Mouse (Mus musculus) megakaryocyte, embryonic 14.5 days (primary cell): ENCODE measurements at regions not wholly inside any gene's neighbourhood (a gene's known extent, or its start where the extent isn't known, plus 50 kb on each side); places are given as distances from the start of the nearest gene placed in this dataset.
"Not testable (repeated sequence)": the region's sequence is repeated elsewhere in the genome, so short reads cannot be mapped to it uniquely, and the experiment has no call there.

Source experiments
- H3K27me3 ChIP-seq: replicated peaks from 2 replicates; pipeline ENCODE3; 2012; ENCODE audit warnings: inconsistent platforms
- H3K36me3 ChIP-seq: replicated peaks from 2 replicates; pipeline ENCODE3; 2012; ENCODE audit warnings: low read length, inconsistent platforms, mixed read lengths
- H3K4me1 ChIP-seq: 2 replicates; pipeline ENCODE4 v1.6.1; 2012; ENCODE audit warnings: inconsistent platforms
- H3K4me3 ChIP-seq: replicated peaks from 2 replicates; pipeline ENCODE3; 2012; ENCODE audit warnings: moderate library complexity, mild to moderate bottlenecking, inconsistent platforms
- H3K9me3 ChIP-seq: 2 replicates; pipeline ENCODE4 v1.6.1; 2012; ENCODE audit warnings: inconsistent platforms
- FLI1 ChIP-seq: IDR thresholded peaks from 2 replicates; pipeline ENCODE4 v1.6.1; 2012; ENCODE audit warnings: low read length, inconsistent platforms, mixed read lengths
- GATA1 ChIP-seq: IDR thresholded peaks from 3 replicates; pipeline ENCODE4 v1.6.1; 2012; ENCODE audit warnings: mixed read lengths, low read length, inconsistent platforms, borderline replicate concordance

DNA sequence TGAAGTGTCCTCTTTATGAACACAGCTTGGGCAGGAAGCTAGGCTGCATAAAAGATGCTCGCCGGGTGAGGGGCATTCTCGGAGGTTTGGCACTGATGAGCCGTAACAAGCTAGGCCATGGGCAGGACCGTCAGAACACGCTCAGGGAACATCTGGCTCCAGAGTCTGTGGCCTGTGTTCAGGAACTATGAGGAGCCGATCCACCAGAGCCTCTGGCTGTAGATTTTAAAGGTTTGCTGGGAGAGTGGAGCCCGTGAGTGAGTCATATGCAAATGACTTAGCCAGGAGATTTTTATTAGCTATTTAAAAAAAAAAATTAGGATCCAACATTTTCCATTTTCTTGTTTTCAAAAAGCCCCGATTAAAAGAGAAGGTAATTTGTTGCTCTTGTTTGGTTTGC lies 126.4 kb downstream of the Katnal1 start:
- no peaks in the 10 kb centered on the region for H3K36me3 ChIP-seq
- peaks cover 30% of the 10 kb centered on the region for H3K27me3 ChIP-seq
- TF ChIP-seq FLI1: no peak
- TF ChIP-seq GATA1: no peak
- no peaks in the 10 kb centered on the region for H3K4me1 ChIP-seq
- no peak overlapping the region for H3K4me3 ChIP-seq
- peaks cover 10% of the 10 kb centered on the region for H3K9me3 ChIP-seq

DNA sequence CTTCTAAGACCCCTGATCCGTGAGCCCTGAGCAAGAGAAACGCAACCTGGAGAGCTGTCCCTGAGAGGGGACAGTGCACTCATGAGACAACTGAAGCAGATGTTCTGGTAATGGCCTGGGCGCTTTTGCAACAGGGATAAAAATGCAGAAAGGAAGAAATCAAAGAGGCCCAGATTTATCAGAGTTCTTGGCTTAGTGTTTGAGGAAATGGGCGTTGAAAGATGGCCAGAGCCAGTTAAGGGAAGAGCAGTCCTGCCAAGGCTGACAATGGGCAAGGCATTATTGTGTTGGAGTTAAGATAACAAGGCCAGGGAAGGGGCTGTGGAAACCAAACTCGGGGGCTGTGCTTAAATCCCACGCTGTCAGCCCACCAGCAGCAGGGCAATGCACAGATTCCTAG lies 130.6 kb downstream of the Katnal1 start:
- no peak for TF ChIP-seq GATA1
- TF ChIP-seq FLI1: no peak
- Histone ChIP-seq H3K27me3 (peaks cover 49% of the 10 kb centered on the region), H3K9me3 (no peaks in the 10 kb centered on the region), H3K36me3 (no peaks in the 10 kb centered on the region), H3K4me3 (no peak overlapping the region), H3K4me1 (no peaks in the 10 kb centered on the region)

DNA sequence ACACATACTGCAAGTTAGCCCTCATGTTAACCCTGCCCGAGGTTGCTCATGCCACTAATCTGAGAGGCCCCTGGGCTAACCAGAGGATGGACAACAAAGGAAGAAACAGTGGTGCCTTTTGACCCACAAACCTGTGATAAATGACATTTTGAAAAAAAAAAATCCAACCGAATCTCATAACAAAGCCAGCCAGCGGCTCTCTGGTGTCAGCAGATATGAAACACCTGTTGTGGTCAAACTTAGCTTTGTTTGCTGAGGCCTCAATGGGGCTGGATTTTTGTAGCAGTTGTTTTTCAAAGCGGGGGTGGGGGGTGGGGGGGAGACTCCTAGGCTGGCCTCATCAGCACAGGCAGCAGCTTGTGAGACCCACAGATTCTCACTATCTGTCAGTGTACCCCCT lies 133.0 kb downstream of the Katnal1 start:
- TF ChIP-seq FLI1: no peak
- TF ChIP-seq GATA1: no peak

DNA sequence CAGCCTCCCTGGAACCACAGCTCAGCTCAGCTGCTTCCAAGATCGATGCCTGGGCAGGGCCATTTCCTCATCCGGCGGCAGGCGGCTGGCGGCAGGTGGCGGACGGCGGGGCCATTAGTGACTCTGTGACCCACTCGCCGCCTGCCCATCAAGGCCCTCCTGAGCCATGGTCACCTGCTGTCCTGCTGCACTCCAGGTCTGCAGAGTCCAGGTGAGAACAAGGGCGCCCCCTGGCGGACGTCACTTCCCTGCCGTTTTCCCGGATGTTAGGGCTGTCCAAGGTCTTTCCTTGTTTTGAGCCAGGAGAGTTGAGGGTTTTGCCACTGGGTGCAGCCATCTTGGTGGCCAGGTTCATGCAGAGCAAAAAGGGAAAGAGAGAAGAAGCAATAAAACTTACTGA lies 134.7 kb downstream of the Katnal1 start:
- H3K27me3 ChIP-seq: peaks cover 60% of the 10 kb centered on the region
- H3K9me3 ChIP-seq: no peaks in the 10 kb centered on the region
- H3K36me3 ChIP-seq: no peaks in the 10 kb centered on the region
- no peak for TF ChIP-seq FLI1
- no peak for TF ChIP-seq GATA1
- H3K4me3 ChIP-seq: no peak overlapping the region
- no peaks in the 10 kb centered on the region for H3K4me1 ChIP-seq

More for the DNA sequence above, 133.0 kb downstream of the Katnal1 start:
- Histone ChIP-seq H3K27me3 (peaks cover 56% of the 10 kb centered on the region), H3K9me3 (no peaks in the 10 kb centered on the region), H3K4me3 (no peak overlapping the region), H3K36me3 (no peaks in the 10 kb centered on the region), H3K4me1 (no peaks in the 10 kb centered on the region)

DNA sequence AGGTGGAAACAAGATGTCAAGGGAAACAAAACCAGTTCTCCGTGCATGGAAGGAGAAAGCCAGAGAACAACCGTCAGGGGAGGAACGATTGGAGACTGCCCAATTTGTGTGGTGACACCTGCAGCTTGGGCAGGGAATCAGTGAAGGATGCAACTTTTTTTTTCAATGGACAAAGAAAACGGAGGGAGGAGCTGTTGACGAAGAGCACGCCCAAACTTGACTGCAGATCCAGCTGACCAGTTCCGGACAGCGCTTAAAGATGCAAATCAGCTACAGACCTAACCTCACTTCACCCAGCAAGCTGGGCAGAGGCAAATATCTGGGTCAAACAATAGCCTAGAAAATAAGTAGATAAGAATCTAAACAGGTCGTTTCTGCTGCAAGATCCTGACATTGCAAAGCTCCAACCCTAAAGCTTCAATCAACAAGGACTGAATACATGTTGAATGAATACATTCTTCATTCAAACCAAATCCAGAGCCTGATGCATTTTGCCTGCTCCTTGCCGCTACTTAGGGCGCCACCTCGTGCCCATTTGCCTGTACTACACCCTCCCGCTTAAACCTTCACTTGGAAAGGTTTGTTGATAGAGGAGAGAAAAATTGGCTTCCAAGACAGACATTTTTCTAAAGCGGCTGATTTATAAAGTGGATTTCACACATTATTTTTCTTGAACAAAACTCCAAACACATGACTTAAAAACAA lies 136.2 kb downstream of the Katnal1 start:
- Histone ChIP-seq H3K9me3 (no peaks in the 10 kb centered on the region), H3K4me1 (no peaks in the 10 kb centered on the region), H3K27me3 (peaks cover 52% of the 10 kb centered on the region), H3K36me3 (no peaks in the 10 kb centered on the region), H3K4me3 (no peak overlapping the region)
- TF ChIP-seq FLI1 (no peak), GATA1 (no peak)

DNA sequence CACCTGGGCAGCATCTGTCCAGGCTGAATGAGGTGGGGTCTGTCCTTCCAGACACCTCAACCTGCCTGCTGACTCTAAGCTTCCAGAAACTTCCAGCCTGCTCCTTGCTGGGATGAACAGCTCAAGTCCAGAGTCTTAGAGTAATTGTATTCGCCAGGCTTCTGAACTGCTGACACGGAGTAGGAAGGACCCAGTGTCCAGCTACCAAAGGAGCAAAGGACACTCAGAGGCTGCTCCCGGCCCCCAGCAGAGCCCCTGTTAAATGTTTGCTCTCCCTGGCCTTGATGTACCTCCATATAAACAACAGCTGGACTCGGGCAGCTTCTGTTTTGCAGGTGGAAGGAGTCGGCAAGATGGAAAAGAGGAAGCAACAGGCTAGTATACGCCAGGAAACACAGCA lies 137.5 kb downstream of the Katnal1 start:
- H3K4me3 ChIP-seq: no peak overlapping the region
- no peaks in the 10 kb centered on the region for H3K9me3 ChIP-seq
- peaks cover 39% of the 10 kb centered on the region for H3K27me3 ChIP-seq
- TF ChIP-seq FLI1 (no peak), GATA1 (no peak)
- H3K36me3 ChIP-seq: no peaks in the 10 kb centered on the region
- no peaks in the 10 kb centered on the region for H3K4me1 ChIP-seq

DNA sequence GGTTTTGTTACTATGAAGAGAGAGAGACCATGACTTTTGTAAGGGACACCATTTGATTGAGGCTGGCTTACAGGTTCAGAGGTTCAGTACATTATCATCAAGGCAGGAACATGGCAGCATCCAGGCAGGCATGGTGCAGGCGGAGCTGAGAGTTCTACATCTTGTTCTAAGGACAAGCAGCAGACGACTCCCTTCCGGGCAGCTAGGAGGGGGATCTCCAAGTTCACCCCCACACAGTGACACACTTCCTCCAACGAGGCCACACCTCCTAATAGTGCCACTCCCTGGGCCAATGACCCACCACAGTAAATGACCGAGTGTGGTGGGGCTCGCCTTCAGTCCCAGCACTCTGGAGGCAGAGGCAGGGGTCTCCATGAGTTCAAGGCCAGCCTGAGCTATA lies 138.8 kb downstream of the Katnal1 start:
- H3K9me3 ChIP-seq, H3K4me1 ChIP-seq, H3K4me3 ChIP-seq, H3K36me3 ChIP-seq: not testable (repeated sequence)
- H3K27me3 ChIP-seq: peaks cover 29% of the 10 kb centered on the region

DNA sequence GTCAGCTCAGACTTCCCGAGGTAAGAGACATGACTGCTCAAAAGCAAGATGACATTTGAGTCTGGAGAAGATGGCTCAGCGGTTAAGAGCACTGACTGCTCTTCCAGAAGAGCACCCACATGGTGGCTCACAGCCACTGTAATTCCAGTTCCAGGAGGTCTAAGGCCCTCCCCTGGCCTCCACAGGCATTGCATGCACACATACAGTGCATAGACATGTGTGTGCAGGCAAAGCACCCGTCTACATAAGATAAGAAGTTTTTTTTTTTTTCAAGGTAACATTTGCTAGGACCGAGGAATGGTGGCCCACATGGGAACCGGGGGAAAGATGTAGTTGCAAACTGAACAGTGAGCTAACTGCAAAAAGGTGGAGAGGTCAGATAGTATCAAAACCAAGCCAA lies 139.3 kb downstream of the Katnal1 start:
- H3K36me3 ChIP-seq: no peaks in the 10 kb centered on the region
- H3K27me3 ChIP-seq: peaks cover 25% of the 10 kb centered on the region
- H3K4me3 ChIP-seq: no peak overlapping the region
- no peak for TF ChIP-seq GATA1
- no peak for TF ChIP-seq FLI1
- H3K4me1 ChIP-seq: no peaks in the 10 kb centered on the region
- no peaks in the 10 kb centered on the region for H3K9me3 ChIP-seq

DNA sequence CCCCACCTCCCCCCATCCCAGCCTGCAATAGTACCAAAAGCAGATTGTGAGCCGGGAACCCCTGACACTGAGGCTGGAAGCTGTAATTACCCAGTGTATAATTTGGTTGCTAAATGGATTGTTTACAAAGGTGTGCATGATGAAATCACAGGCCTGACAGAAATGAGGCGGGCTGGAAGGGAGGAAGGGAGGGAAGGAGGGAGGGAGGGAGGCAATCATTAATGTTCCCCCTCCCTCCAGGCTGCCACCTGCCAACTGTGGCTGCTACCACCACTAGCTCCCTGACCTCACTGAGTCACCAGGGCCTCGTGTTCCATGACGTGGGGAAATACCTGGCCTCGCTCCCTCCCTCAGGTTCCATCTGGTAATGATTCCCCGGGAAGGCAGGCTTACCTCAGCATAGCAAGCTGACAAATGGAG lies 140.0 kb downstream of the Katnal1 start:
- peaks cover 19% of the 10 kb centered on the region for H3K27me3 ChIP-seq
- H3K36me3 ChIP-seq: no peaks in the 10 kb centered on the region
- TF ChIP-seq FLI1 (no peak), GATA1 (no peak)
- no peak overlapping the region for H3K4me3 ChIP-seq
- no peaks in the 10 kb centered on the region for H3K4me1 ChIP-seq
- H3K9me3 ChIP-seq: no peaks in the 10 kb centered on the region

DNA sequence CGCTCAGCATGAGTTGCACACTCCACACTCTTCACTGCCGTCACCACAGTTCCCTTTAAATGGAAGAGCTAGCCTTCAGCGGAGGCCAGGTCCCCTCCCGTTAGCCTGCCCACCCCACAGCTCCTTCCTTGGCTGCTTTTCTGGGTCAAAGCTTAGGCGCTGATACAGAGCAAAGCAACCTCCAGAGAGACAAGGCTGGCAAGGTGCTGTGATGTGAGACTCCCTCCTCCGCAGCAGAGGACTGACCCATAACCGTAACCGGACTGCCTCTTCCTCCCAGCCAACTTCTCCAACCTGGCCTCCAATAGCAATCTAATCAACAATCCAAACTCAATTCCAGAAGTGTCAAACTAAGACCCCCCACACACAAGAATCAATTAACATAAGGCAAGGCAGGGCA lies 140.4 kb downstream of the Katnal1 start:
- H3K4me3 ChIP-seq: no peak overlapping the region
- H3K9me3 ChIP-seq: no peaks in the 10 kb centered on the region
- H3K36me3 ChIP-seq: no peaks in the 10 kb centered on the region
- no peak for TF ChIP-seq FLI1
- no peaks in the 10 kb centered on the region for H3K4me1 ChIP-seq
- H3K27me3 ChIP-seq: peaks cover 19% of the 10 kb centered on the region

DNA sequence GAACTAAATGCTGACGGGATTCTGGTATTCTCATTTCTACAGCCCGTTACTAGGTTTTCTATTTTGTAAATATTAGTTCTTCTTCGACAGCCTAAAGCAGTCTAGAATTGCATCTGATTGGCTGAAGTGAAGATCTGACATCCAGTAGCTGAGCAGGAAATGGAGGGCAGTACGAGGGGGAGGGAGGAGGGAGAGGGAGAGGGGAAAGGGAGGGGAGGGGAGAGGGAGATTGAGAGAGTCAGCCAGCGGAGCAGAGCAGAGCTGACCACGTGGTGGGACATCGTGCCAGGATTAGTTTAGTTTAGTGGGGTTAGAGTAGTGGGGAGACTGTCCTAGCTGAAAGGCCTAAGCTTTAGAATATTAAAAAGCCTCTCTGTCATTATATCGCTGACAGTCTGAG lies 141.8 kb downstream of the Katnal1 start:
- no peaks in the 10 kb centered on the region for H3K9me3 ChIP-seq
- H3K36me3 ChIP-seq: no peaks in the 10 kb centered on the region
- no peak overlapping the region for H3K4me3 ChIP-seq
- TF ChIP-seq GATA1: no peak
- TF ChIP-seq FLI1: no peak
- no peaks in the 10 kb centered on the region for H3K4me1 ChIP-seq
- peaks cover 13% of the 10 kb centered on the region for H3K27me3 ChIP-seq

DNA sequence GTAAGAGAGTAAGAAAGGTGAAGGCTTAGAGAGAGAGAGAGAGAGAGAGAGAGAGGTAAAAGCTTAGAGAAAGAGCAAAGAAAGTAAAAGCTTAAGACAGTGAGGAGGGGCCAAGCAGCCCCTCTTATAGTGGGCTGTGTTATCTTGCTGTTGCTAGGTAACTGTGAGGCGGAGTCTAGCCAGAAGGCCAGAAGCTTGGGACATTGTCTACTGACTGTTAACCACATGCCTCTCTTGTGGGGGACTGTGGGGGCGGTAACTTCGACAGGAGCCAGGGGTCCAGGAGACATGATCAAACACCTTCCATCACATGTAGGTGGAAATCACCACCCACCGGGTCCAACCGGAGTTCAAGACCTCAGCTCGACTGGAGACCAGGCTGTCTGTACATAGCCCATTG lies 148.0 kb downstream of the Katnal1 start:
- H3K9me3 ChIP-seq, H3K4me1 ChIP-seq, H3K4me3 ChIP-seq, H3K36me3 ChIP-seq, H3K27me3 ChIP-seq: not testable (repeated sequence)
